Mouse (Mus musculus): ENCODE data around the gene Exph5. TPM values are rescaled to one million over a fixed set of nuclear protein-coding genes. Genes with fewer than 3 reads are reported as not detected.

Gene Exph5
- polyA plus RNA-seq, 1 experiment: 1.8 TPM

DNA sequence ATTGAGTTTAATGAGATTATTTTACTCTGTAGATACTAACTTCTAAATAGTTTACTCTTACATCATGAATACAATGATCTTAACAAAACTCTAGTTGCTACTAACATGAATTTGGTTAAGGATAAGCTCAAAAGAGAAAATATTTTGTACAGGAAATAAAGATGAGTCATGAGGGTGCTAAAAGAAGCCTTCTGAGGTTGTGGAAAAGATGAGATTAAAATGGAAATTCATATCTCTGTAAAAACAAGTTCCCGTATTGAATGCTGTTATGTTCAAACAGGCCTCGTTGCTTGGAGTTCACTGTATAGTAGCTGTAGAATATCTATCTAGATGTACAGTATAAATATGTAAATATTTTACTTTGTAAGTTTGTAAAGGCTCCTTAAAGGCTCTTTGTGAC lies 79.1 kb downstream of the Exph5 start:
- Histone ChIP-seq H3K36me3 (ENCODE audit: control insufficient read depth, insufficient read depth, low read length) (no peaks in the 10 kb centered on the region), H3K27me3 (replicated peaks; ENCODE audit: control insufficient read depth, insufficient read depth, low read length) (no peaks in the 10 kb centered on the region), H3K27ac (ENCODE audit: insufficient read depth, low read depth, low read length) (no peak overlapping the region), H3K4me1 (ENCODE audit: control insufficient read depth, insufficient read depth, low read length) (no peaks in the 10 kb centered on the region), H3K4me3 (ENCODE audit: insufficient read depth, low read depth, low read length) (no peak overlapping the region)
- TF ChIP-seq POLR2A (IDR thresholded peaks at IDR 0.05; ENCODE audit: low read depth, low read length) (no peak), CTCF (conservative IDR thresholded peaks at IDR 0.05; ENCODE audit: insufficient read depth, insufficient read length, low read depth, low read length) (no peak)
- DNase-seq: no peak
- 87% methylated on average over 2 of the region's 2 CpGs for WGBS

DNA sequence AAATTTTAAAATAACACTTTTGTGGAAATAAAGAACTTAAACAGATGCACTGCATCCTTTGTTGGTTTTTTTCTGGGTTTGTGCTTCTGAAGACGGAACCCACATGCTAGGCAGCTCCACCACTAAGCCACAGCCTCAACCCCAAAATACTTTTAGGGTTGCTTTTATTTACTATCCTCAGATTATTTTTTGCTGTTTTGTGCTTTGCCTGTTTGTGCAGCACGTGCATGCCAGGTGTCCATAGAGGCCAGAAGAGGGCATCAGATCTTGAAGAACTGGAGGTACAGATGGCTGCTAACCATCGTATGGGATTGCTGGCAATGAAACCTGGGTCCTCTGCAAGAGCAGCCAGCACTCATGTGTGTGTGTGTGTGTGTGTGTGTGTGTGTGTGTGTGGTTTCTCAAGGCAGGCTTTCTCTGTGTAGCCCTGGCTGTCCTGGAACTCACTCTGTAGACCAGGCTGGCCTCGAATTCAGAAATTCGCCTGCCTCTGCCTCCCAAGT lies 79.7 kb downstream of the Exph5 start:
- Histone ChIP-seq H3K4me3 (ENCODE audit: insufficient read depth, low read depth, low read length) (no peak overlapping the region), H3K4me1 (ENCODE audit: control insufficient read depth, insufficient read depth, low read length) (no peaks in the 10 kb centered on the region), H3K27ac (ENCODE audit: insufficient read depth, low read depth, low read length) (no peak overlapping the region), H3K27me3 (replicated peaks; ENCODE audit: control insufficient read depth, insufficient read depth, low read length) (no peaks in the 10 kb centered on the region), H3K36me3 (ENCODE audit: control insufficient read depth, insufficient read depth, low read length) (no peaks in the 10 kb centered on the region)
- no peak for DNase-seq
- 85% methylated on average over 5 of the region's 5 CpGs for WGBS
- TF ChIP-seq CTCF (conservative IDR thresholded peaks at IDR 0.05; ENCODE audit: insufficient read depth, insufficient read length, low read depth, low read length) (0 out of 2 replicates have a peak, but pooled peaks have one; percentile 11), POLR2A (IDR thresholded peaks at IDR 0.05; ENCODE audit: low read depth, low read length) (no peak)

DNA sequence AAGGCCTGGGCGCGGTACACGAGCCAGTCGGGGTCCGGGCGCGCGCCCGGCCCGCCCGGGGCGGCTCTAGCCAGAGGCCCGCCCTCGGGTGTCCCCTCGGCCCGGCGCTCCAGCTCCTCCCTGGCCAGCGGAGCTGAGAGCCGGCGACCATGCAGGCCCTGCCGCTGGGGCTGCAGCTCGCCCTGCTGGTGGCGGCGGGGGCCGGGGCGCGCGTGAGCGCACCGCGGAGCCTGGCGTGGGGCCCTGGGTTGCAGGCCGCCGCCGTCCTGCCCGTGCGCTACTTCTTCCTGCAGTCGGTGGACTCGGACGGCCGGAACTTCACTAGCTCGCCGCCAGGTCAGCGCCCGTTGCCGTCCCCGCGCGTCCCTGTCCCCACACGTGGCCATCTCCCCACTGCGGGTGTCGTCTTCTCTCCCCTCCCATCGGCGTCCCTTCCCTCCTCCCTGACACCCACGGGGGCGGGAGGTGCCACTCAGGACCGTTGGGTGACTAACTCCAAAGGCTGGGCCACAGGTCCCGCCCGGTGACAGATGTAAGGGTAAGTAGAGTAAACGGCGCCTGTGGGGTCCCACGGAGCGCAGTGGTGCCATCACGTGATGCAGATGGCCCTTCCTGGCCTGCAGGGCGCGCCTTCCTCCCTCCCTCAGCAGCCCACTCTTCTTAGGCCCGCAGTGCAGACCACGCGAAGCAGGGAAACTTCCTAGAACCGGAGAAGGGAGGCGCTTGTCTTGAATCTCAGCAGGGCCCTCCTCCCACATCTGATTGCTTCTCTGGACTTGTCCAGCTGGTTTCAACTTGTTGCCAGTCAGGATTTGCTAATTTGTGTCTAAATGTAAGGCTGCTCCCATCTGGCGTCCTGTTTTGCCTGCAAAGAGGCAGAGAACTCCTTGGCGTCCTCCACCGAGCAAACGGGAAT lies 82.7 kb downstream of the Exph5 start, which contains the start of gene Kdelc2:
Kdelc2 (plus strand) TSS at position 75 of the 916 bp plus-strand sequence.
- WGBS: under 1% methylated on average over 75 of the region's 75 CpGs

DNA sequence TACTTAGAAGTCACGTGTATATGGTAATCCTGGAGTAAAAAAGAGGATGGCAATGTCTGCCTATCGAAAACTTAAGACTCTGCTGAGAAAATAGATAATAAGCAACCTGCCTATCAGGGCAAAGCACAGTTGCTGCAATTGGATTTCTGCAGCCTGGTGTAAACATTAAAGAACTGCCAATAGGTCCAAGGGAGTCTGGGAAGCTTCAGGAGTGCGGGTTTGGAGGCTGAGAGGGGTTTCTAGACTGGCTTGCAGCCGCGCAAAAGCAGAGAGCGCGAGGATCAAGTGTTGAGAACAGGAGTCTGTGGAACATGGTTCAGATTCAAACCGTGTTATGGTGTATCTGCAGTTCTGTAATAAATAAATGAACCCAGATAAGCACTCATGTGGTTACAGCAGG lies 83.4 kb downstream of the Exph5 start:
- Histone ChIP-seq H3K4me3 (ENCODE audit: insufficient read depth, low read depth, low read length) (peak overlapping the region; percentile 72), H3K27ac (ENCODE audit: insufficient read depth, low read depth, low read length) (peak overlapping the region; percentile 90), H3K36me3 (ENCODE audit: control insufficient read depth, insufficient read depth, low read length) (no peaks in the 10 kb centered on the region), H3K27me3 (replicated peaks; ENCODE audit: control insufficient read depth, insufficient read depth, low read length) (no peaks in the 10 kb centered on the region), H3K4me1 (ENCODE audit: control insufficient read depth, insufficient read depth, low read length) (no peaks in the 10 kb centered on the region)
- TF ChIP-seq CTCF (conservative IDR thresholded peaks at IDR 0.05; ENCODE audit: insufficient read depth, insufficient read length, low read depth, low read length) (no peak), POLR2A (IDR thresholded peaks at IDR 0.05; ENCODE audit: low read depth, low read length) (no peak)
- no peak for DNase-seq
- 4% methylated on average over 8 of the region's 8 CpGs for WGBS

More for the DNA sequence above, 82.7 kb downstream of the Exph5 start, which contains the start of gene Kdelc2:
- peak within 1 kb of the TSS; percentile 72 for H3K4me3 ChIP-seq (ENCODE audit: insufficient read depth, low read depth, low read length)
- no peaks in the 10 kb centered on the region for H3K27me3 ChIP-seq (replicated peaks; ENCODE audit: control insufficient read depth, insufficient read depth, low read length)
- peak; percentile 90 for DNase-seq
- peak within 1 kb of the TSS; percentile 90 for H3K27ac ChIP-seq (ENCODE audit: insufficient read depth, low read depth, low read length)
- no peaks in the 10 kb centered on the region for H3K36me3 ChIP-seq (ENCODE audit: control insufficient read depth, insufficient read depth, low read length)
- no peaks in the 10 kb centered on the region for H3K4me1 ChIP-seq (ENCODE audit: control insufficient read depth, insufficient read depth, low read length)
- TF ChIP-seq CTCF (conservative IDR thresholded peaks at IDR 0.05; ENCODE audit: insufficient read depth, insufficient read length, low read depth, low read length): no peak
- no peak for TF ChIP-seq POLR2A (IDR thresholded peaks at IDR 0.05; ENCODE audit: low read depth, low read length)

DNA sequence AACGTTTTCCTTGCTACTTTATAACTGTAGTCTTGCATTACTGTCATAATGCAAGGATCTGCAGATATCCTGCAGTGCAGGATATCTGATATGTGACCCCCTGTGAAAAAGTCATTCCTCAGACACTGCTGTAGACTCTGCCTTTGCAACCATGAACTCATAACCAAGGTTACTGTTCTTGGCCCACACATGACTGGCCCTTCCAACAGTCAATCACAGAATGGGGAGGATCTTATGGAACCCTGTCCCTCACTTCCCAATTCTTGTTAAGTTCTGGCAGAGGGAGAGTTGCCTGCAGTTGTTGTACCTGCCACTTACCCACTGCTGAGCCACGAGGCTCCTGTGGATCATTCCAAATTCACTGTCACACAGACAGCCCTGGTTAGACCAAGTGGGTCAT lies 86.0 kb downstream of the Exph5 start:
- no peaks in the 10 kb centered on the region for H3K27me3 ChIP-seq (replicated peaks; ENCODE audit: control insufficient read depth, insufficient read depth, low read length)
- no peaks in the 10 kb centered on the region for H3K4me1 ChIP-seq (ENCODE audit: control insufficient read depth, insufficient read depth, low read length)
- WGBS: 53% methylated on average over 2 of the region's 2 CpGs
- no peak for DNase-seq
- no peak overlapping the region for H3K27ac ChIP-seq (ENCODE audit: insufficient read depth, low read depth, low read length)
- no peak for TF ChIP-seq POLR2A (IDR thresholded peaks at IDR 0.05; ENCODE audit: low read depth, low read length)
- TF ChIP-seq CTCF (conservative IDR thresholded peaks at IDR 0.05; ENCODE audit: insufficient read depth, insufficient read length, low read depth, low read length): no peak
- no peaks in the 10 kb centered on the region for H3K36me3 ChIP-seq (ENCODE audit: control insufficient read depth, insufficient read depth, low read length)
- no peak overlapping the region for H3K4me3 ChIP-seq (ENCODE audit: insufficient read depth, low read depth, low read length)

DNA sequence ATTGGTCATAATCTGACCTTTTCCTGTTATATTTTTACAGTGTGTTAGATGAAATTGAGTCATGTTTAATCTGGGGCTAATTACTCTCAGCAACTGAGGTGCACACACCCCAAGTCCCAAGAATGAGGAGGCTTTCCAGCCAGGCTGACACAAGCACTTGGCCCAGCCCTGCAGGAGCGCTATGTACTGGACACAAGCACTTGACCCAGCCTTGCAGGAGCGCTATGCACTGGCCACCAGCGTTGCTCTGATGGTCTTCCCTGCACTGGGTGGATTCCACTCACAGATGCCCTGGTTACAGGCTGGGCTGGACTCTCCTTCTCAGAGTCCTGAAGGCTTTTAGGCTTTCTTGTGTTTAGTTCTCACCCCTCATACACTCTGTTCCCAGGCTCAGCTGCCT lies 87.6 kb downstream of the Exph5 start:
- DNase-seq: no peak
- TF ChIP-seq CTCF (conservative IDR thresholded peaks at IDR 0.05; ENCODE audit: insufficient read depth, insufficient read length, low read depth, low read length) (no peak), POLR2A (IDR thresholded peaks at IDR 0.05; ENCODE audit: low read depth, low read length) (no peak)
- Histone ChIP-seq H3K36me3 (ENCODE audit: control insufficient read depth, insufficient read depth, low read length) (no peaks in the 10 kb centered on the region), H3K4me3 (ENCODE audit: insufficient read depth, low read depth, low read length) (no peak overlapping the region), H3K27ac (ENCODE audit: insufficient read depth, low read depth, low read length) (no peak overlapping the region), H3K27me3 (replicated peaks; ENCODE audit: control insufficient read depth, insufficient read depth, low read length) (no peaks in the 10 kb centered on the region), H3K4me1 (ENCODE audit: control insufficient read depth, insufficient read depth, low read length) (no peaks in the 10 kb centered on the region)
- WGBS: 83% methylated on average over 3 of the region's 3 CpGs

DNA sequence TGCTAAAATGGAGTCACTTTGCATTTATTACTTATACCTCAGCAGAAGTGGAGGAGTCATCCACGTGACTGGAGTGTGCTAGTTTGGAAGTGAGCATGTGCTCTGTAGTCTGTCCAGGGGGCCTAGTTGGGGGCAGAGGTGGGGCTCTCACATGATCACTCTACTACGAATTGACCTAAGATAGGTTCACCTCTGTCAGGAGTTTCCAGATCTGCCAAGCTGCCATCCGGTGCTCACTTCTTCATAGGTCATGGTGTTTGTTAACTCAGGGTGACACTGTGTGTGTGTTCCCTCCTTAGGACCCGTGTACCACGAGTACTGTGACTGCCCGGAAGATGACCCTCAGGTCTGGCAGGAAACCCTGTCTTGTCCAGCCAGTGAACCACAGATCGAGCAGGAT lies 88.7 kb downstream of the Exph5 start:
- TF ChIP-seq POLR2A (IDR thresholded peaks at IDR 0.05; ENCODE audit: low read depth, low read length) (no peak), CTCF (conservative IDR thresholded peaks at IDR 0.05; ENCODE audit: insufficient read depth, insufficient read length, low read depth, low read length) (no peak)
- Histone ChIP-seq H3K4me3 (ENCODE audit: insufficient read depth, low read depth, low read length) (no peak overlapping the region), H3K4me1 (ENCODE audit: control insufficient read depth, insufficient read depth, low read length) (no peaks in the 10 kb centered on the region), H3K27me3 (replicated peaks; ENCODE audit: control insufficient read depth, insufficient read depth, low read length) (no peaks in the 10 kb centered on the region), H3K27ac (ENCODE audit: insufficient read depth, low read depth, low read length) (no peak overlapping the region), H3K36me3 (ENCODE audit: control insufficient read depth, insufficient read depth, low read length) (no peaks in the 10 kb centered on the region)
- DNase-seq: no peak
- WGBS: 49% methylated on average over 7 of the region's 7 CpGs

Measured in kidney, adult 2 months (tissue).